Mouse (Mus musculus) 3134 (cell line): ENCODE measurements around the gene Aifm3.
"Not testable (repeated sequence)": the region's sequence is repeated elsewhere in the genome, so short reads cannot be mapped to it uniquely, and the experiment has no call there.

ENCODE experiments used
- DNase-seq: peaks from one replicate; pipeline ENCODE4 v3.0.0-alpha.2; 2011; ENCODE audit warnings: low spot score; ENCODE audit not compliant: insufficient read length; ENCODE audit errors: extremely low read depth

Gene Aifm3

DNA sequence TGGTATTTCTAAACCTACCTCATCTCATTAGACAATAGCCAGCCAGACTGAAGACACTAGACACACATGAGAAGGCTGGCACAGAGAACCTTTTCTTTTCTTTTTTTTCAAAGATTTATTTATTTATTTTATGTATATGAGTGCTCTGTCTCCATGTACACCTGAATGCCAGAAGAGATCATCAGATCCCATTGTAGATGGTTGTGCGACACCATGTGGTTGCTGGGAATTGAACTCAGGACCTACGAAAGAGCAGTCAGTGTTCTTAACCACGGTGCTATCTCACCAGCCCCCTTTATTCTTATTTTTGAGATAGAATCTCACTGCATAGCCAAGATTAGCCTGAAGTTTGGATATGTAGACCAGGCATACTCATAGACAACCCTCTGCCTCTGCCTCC, 47.2 kb downstream of the Aifm3 start:
- DNase-seq, result no peak

DNA sequence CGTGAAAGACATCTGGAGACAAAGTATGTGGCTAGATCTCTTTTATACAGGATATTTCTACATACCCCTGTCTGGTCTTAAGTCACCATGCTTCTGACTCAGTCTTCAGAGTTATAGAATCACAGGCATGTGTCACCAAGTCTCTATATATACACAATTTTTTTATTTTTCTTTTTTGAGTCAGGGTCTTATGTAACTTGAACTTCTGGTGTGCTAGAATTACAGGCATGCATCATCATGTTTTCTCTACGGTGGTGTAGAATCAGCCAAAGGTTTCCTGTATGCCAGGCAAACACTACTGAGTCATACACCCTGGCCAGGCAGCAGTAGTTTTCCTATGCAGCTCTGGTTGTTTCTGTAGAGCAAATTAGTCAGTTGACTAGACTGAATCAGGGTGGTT, 53.2 kb downstream of the Aifm3 start:
- peak; percentile 57 for DNase-seq

DNA sequence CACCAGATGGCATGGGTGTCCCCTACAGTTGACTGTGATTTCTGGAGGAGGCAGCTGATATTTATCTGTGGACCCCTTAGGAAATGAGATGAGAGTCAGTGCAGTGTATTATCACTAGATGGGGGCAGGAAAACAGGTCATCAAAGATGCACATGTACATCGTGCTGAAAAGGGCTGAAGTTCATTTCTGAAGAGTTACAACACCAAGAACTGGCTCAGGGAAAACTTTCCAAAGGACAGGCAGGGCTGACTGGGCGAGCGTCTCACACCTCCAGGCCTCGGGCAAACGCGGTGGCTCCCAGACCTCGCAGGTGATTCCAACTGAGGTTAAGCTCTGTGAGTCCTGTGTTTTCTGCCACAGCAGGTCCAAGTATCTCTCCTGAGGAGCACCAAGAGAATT, 63.4 kb downstream of the Aifm3 start:
- DNase-seq, result no peak

DNA sequence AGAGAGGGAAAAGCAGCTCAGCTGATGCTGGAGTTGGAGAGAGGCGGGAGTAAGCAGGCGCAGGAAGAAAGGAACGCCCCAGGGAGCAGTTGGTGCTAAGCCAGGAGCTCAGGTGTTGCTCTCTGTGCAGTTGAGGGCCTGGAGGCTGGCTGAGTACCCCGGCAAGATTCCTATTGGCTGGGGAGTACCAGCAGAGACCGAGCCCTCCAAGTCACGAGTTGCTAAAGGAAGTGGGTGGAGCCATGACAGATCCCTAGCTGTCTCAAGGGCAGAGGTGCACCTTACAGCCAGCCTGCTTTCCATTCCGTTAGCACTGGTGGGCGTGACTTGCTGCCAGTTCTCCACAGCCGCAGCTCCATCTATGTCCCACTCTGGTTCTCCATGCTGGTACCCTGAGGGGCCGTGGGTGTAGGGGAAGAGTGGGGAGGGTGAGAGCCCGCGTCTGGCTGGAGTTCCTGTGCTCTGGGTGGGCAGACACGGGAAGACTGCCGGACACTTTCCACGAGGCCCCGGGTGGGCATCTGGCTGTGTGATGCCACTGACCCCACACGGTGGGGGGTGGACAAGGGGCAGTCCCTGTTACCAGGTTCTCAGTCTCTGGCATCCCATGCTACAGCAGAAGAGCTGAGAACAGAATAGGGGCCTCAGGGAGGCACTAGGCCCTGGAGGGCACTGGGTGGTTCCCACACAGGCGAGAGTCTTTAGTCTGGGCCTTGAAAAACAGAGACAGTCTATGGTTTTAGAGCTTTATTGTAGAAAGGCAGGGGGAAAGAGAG, 64.7 kb downstream of the Aifm3 start:
- DNase-seq, result no peak

DNA sequence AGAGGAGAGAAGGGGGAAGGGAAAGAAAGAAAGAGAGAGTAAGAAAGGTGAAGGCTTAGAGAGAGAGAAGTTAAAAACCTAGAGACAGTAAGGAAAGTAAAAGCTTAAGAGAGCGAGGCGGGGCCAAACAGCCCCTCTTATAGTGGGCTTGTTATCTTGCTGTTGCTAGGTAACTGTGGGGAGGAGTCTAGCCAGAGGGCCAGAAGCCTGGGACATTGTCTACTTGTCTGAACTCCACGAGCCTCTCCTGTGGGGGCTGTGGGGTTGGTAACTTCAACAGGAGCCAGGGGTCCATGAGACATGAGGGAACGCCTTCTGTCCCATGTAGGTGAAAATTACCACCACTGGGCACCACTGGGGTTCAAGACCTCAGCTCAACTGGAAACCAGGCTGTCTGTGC, 65.3 kb downstream of the Aifm3 start:
- not testable (repeated sequence) for DNase-seq

DNA sequence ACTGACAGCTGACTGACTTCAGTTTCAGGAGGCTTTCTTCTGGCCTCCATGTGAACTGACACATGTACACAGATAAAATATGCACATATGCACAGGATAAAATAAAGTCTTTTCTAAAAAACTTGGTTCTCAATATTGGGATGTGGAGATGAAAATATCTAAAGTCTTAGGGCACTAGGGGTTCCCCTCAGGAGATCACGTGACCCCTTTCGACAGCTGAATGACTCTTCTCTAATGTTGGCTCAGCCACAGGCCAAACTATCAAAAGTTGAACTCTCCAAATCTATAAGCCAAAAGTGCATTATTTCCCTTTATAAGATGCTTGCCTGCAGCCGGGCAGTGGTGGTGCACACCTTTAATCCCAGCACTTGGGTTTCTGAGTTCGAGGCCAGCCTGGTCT, 66.8 kb downstream of the Aifm3 start:
- DNase-seq, result no peak

DNA sequence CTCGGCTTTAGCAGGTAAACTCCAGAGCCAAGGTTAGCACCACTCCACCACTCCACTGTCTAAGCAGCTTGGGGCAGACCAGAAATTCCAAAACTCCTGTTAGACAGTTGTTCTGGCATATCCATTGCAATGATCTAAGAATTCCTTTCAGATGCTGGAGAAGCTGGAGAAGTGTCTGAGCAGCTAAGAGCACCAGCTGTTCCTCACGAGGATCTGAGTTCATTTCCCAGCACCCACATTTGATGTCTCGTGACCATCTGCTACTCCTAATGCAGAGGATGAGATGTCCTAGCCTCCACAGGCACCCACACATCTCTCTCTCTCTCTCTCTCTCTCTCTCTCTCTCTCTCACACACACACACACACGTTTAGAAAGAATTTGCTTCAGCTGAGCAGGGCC, 67.5 kb downstream of the Aifm3 start:
- no peak for DNase-seq
